Mouse (Mus musculus) forebrain, embryonic 10.5 days (tissue): Measurements from ENCODE around the gene Ralgapa1. TPM values are rescaled to one million over a fixed set of nuclear protein-coding genes. Genes with fewer than 3 reads are reported as not detected.
"Not testable (repeated sequence)": the region's sequence is repeated elsewhere in the genome, so short reads cannot be mapped to it uniquely, and the experiment has no call there.

Source experiments
- DNase-seq: peaks from one replicate; pipeline ENCODE4 v3.0.0-alpha.2; 2017; ENCODE audit warnings: low spot score; ENCODE audit errors: extremely low spot score
- H3K27ac ChIP-seq: fragments of 300-500 bp; sonication (generic); 2 replicates; pipeline ENCODE4 v1.5.1; 2016; ENCODE audit warnings: mild to moderate bottlenecking
- H3K27me3 ChIP-seq: fragments of 300-500 bp; sonication (generic); 2 replicates; pipeline ENCODE4 v1.6.1; 2016; ENCODE audit warnings: mild to moderate bottlenecking; ENCODE audit not compliant: poor library complexity, severe bottlenecking
- H3K36me3 ChIP-seq: fragments of 300-500 bp; sonication (generic); replicated peaks from 2 replicates; pipeline ENCODE4 v1.6.1; 2016; ENCODE audit warnings: mild to moderate bottlenecking, moderate library complexity
- H3K4me1 ChIP-seq: fragments of 300-500 bp; sonication (generic); 2 replicates; pipeline ENCODE4 v1.6.1; 2016
- H3K4me3 ChIP-seq: fragments of 300-500 bp; sonication (generic); 2 replicates; pipeline ENCODE4 v1.5.1; 2016; ENCODE audit warnings: mild to moderate bottlenecking, moderate library complexity
- H3K9me3 ChIP-seq: fragments of 300-500 bp; sonication (generic); 2 replicates; pipeline ENCODE4 v1.6.1; 2016; ENCODE audit warnings: mild to moderate bottlenecking, moderate library complexity
- WGBS: fragments of 180-500 bp; shearing (Covaris S2); methylation state at CpG from one replicate; pipeline ENCODE4 v1.1.7; 2016; 5-methylcytosine and 5-hydroxymethylcytosine counted together
- polyA plus RNA-seq: library from polyadenylated mRNA; unstranded; fragments of >200 nt; fragmentation: Nextera tagmentation; extraction: Ambion mirVana; gene quantifications from 2 replicates; pipeline ENCODE4 v1.2.1, GENCODE M21; 2016

Ralgapa1 gene
- polyA plus RNA-seq, 1 experiment from 2014 or later, result 11.4 TPM

DNA sequence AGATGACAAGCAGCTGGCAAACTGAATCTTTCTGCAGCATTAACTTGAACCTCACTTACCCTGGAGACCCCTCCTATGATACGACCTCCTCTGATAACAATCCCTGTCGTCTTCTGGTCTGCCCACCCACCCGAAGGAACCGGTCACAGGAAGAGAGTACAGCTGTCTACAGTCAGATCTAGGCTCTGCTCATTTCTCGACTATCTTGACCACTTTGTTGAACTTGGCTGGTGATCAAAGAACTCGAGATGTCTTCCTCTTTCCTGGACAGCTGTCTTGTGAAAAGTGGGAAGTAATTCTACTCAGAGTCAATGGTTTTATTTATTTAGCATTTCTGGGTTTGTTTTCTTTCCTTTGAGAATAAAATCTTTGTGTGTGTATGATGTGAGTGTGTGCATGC, 251.3 kb downstream of the Ralgapa1 start:
- Histone ChIP-seq H3K9me3 (no peaks in the 10 kb centered on the region), H3K27me3 (no peaks in the 10 kb centered on the region), H3K4me3 (no peak overlapping the region), H3K36me3 (no peaks in the 10 kb centered on the region), H3K4me1 (peaks cover 32% of the 10 kb centered on the region), H3K27ac (no peak overlapping the region)
- no peak for DNase-seq
- WGBS, result 84% methylated on average over 6 of the region's 6 CpGs

DNA sequence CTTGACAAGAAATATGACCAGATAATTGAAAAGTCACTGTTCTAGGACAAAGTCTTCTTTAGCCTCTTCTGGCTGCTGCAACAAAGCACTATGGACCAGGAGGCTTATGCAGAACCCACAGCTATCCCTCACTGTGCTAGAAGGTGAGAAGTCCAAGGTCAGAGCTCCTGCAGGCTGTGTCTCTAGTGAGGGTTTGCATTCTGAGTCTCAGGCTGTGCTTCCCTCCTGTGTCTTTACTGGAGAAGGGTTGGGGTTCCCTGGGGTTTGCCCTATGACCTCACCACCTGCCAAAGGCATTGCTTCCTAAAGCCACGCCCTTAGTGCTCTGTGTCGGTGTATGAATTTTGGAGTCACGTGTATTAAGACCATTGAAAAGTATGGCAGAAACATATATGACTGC, 252.5 kb downstream of the Ralgapa1 start:
- WGBS, result 79% methylated on average over 3 of the region's 3 CpGs

DNA sequence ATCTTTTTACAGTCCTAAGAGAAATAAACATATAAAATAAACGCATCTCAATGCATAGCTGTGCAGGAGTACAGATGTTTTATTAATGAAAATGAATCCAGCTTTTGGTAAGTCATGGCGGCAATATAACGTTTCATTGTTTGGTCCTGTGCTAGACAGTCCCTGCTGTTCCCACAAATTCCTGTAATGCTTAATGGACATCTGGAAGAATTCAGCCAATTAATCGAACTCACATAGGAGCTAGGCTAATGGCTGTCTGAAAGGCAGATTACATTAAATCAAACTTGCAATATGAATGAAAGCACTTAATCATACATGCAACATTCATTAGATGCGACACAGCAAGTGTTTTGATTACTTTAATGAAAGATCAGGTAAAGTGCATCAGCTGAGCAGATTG, 254.1 kb downstream of the Ralgapa1 start:
- Histone ChIP-seq H3K27ac (no peak overlapping the region), H3K4me3 (no peak overlapping the region), H3K27me3 (no peaks in the 10 kb centered on the region), H3K4me1 (peaks cover 11% of the 10 kb centered on the region), H3K36me3 (no peaks in the 10 kb centered on the region), H3K9me3 (no peaks in the 10 kb centered on the region)
- DNase-seq, result no peak
- 89% methylated on average over 5 of the region's 5 CpGs for WGBS

More for the DNA sequence above, 252.5 kb downstream of the Ralgapa1 start:
- Histone ChIP-seq H3K36me3 (no peaks in the 10 kb centered on the region), H3K27ac (no peak overlapping the region), H3K27me3 (no peaks in the 10 kb centered on the region), H3K4me1 (peaks cover 23% of the 10 kb centered on the region), H3K9me3 (no peaks in the 10 kb centered on the region), H3K4me3 (no peak overlapping the region)
- no peak for DNase-seq

DNA sequence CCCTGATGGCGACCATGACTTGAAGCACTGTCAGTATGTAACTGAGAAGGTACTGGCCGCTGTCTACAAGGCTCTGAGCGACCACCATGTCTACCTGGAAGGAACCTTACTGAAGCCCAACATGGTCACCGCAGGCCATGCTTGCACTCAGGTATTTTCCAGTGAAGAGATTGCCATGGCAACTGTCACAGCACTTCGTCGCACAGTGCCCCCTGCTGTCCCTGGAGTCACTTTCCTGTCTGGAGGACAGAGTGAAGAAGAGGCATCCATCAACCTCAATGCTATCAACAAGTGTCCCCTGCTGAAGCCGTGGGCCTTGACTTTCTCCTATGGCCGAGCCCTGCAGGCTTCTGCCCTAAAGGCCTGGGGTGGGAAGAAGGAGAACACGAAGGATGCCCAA, 255.1 kb downstream of the Ralgapa1 start:
- Histone ChIP-seq H3K27me3 (no peaks in the 10 kb centered on the region), H3K9me3 (no peaks in the 10 kb centered on the region), H3K4me3 (no peak overlapping the region), H3K27ac (no peak overlapping the region), H3K36me3 (no peaks in the 10 kb centered on the region), H3K4me1 (peaks cover 5% of the 10 kb centered on the region; the same call in 1 of the 2 replicates)
- no peak for DNase-seq
- 78% methylated on average over 9 of the region's 9 CpGs for WGBS

DNA sequence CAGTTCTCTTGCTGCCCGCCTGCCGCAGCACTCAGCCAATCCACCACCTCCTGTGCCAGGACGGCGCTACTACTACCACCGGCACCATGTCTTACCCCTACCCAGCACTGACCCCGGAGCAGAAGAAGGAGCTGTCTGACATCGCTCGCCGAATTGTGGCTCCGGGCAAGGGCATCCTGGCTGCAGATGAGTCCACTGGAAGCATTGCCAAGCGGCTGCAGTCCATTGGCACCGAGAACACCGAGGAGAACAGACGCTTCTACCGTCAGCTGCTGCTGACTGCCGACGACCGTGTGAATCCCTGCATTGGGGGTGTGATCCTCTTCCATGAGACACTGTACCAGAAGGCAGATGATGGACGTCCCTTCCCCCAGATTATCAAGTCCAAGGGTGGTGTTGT, 255.8 kb downstream of the Ralgapa1 start, which contains the start of gene Aldoart2:
Gene Aldoart2 (plus strand): TSS at position 34 of the 400 bp plus-strand sequence.
- H3K27me3 ChIP-seq, result no peaks in the 10 kb centered on the region

DNA sequence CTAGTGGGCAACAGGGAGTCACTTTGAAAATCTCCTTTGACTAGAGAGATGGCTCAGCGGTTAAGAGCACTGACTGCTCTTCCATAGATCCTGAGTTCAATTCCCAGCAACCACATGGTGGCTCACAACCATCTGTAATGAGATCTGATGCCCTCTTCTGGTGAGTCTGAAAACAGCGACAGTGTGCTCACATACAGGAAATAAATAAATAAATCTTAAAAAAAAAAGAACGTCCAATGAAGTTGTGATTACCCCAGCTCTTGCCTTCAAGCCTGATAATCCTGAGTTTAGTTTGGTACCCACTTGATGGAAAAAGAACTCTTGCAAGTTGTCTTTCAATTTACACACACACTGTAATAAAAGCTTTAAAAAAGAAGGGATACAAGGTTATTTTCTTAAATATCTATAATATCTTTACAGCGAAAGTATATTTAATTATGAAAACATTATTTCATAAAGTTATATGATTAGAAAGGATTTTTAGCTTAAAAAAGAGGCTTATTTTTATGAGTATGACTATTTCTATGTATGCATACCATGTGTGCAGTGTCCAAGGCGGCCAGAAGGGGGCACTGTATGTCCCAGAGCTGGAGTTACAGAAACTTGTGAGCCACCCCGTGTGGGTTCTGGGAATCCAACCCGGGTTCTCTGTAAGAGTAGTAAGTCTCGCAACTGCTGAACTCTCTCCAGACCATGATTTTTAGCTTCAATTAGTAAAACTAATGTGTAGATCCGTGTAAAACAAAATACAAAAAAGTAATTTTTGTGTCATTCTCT, 256.6 kb downstream of the Ralgapa1 start:
- WGBS, result 88% methylated on average over 9 of the region's 9 CpGs
- H3K27me3 ChIP-seq, result no peaks in the 10 kb centered on the region
- no peak for DNase-seq

More for the DNA sequence above, 255.8 kb downstream of the Ralgapa1 start, which contains the start of gene Aldoart2:
- H3K4me1 ChIP-seq, result peaks cover 7% of the 10 kb centered on the region
- H3K27ac ChIP-seq, result no peak within 1 kb of the TSS
- H3K9me3 ChIP-seq, result no peaks in the 10 kb centered on the region
- DNase-seq, result no peak
- H3K4me3 ChIP-seq, result no peak within 1 kb of the TSS
- 97% methylated on average over 19 of the region's 19 CpGs for WGBS
- H3K36me3 ChIP-seq, result no peaks in the 10 kb centered on the region

DNA sequence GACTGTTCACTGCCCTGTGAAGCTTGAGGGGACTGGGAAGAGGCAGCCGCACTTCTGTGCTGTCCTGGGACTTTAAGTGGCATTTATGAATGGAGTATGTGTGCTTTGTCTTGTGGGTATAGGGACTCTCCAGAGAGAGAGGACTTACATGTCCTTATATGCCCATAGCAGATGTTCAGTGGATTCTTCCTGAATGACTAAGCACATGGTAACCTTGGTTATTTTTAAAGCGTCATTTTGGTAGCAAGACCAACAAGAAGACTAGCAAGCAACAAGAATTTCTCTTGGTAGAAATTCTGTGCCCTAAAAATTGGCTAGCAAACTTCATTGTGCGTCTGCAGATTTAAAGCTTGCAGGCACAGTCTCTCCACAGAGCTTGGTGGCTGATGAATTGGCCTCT, 257.2 kb downstream of the Ralgapa1 start:
- H3K36me3 ChIP-seq, result no peaks in the 10 kb centered on the region
- WGBS, result 95% methylated on average over 3 of the region's 3 CpGs
- no peaks in the 10 kb centered on the region for H3K9me3 ChIP-seq

More for the DNA sequence above, 256.6 kb downstream of the Ralgapa1 start:
- H3K4me1 ChIP-seq, result peaks cover 14% of the 10 kb centered on the region
- H3K9me3 ChIP-seq, result no peaks in the 10 kb centered on the region
- H3K36me3 ChIP-seq, result no peaks in the 10 kb centered on the region
- H3K4me3 ChIP-seq, result no peak overlapping the region
- no peak overlapping the region for H3K27ac ChIP-seq

DNA sequence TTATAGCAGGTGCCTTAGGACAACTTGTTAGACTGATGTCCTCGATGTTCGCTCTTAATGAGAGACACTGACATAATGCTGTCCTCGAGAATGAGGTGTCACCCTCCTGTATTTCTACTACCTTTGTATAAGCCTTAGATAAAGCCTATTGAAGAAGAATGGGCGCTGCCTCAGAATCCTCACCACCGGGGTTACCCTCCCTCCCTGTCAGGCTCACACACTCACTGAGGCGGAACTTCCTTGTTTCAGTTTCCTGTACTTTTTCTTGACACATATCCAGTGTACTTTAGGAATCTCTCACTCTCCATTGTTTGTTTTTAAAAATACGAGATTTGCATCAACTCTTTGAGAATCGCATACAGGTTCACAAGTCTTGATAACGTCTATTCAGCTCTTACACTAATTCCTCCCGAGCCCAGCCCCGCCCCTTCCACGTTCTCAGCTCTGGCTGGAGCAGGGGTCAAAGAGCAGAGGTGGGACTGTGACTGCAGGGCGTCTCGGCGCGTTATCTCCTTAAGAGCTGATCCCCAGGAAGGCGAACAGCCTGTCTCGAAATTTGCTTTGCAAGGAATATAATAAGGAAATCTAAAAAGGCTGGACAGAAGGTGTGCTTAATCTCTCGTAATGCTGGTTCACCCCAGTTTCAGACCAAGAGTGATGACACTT, 260.8 kb downstream of the Ralgapa1 start:
- H3K9me3 ChIP-seq, result no peaks in the 10 kb centered on the region
- H3K27me3 ChIP-seq, result no peaks in the 10 kb centered on the region
- peak overlapping the region; percentile 25; the same call in 1 of the 2 replicates for H3K27ac ChIP-seq
- peaks cover 11% of the 10 kb centered on the region for H3K4me1 ChIP-seq
- H3K4me3 ChIP-seq, result peak overlapping the region; percentile 47
- DNase-seq, result no peak
- WGBS, result 10% methylated on average over 19 of the region's 19 CpGs
- no peaks in the 10 kb centered on the region for H3K36me3 ChIP-seq

More for the DNA sequence above, 257.2 kb downstream of the Ralgapa1 start:
- no peak overlapping the region for H3K27ac ChIP-seq
- H3K27me3 ChIP-seq, result no peaks in the 10 kb centered on the region
- no peak overlapping the region for H3K4me3 ChIP-seq
- DNase-seq, result no peak
- peaks cover 14% of the 10 kb centered on the region for H3K4me1 ChIP-seq

DNA sequence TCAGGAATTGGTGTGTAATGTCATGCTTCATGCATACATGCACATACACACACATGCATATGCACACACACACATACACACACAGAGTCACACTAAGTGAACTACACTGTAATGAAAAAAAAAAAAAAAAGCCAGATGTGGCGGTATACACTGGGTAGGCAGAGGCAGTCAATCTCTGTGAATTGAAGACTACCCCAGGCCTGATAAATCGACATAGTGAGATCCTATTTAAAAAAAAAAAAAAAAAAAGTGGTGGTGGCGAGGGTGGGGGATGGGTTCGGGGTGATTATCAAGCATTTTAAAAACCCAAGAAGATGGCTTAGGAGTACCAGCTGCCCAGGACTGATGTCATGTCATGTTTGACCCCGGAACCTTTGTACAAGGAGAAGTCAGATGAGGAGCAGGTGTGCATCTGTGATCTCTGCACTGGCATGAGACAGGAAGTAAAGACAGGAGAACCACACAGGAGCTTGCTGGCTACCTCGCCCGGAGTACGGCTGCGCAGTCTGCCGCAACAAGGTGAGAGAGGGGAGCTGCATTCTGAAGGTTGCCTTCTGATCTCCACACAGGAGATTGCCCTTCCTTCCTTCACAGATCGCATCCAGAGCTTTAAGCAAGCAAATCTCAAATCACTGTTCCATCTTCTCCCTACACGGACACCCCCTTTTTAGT, 261.6 kb downstream of the Ralgapa1 start:
- H3K4me3 ChIP-seq, result no peak overlapping the region
- peaks cover 11% of the 10 kb centered on the region for H3K4me1 ChIP-seq
- 88% methylated on average over 12 of the region's 12 CpGs for WGBS
- no peak overlapping the region for H3K27ac ChIP-seq
- no peak for DNase-seq
- H3K9me3 ChIP-seq, result no peaks in the 10 kb centered on the region
- no peaks in the 10 kb centered on the region for H3K27me3 ChIP-seq
- H3K36me3 ChIP-seq, result no peaks in the 10 kb centered on the region

DNA sequence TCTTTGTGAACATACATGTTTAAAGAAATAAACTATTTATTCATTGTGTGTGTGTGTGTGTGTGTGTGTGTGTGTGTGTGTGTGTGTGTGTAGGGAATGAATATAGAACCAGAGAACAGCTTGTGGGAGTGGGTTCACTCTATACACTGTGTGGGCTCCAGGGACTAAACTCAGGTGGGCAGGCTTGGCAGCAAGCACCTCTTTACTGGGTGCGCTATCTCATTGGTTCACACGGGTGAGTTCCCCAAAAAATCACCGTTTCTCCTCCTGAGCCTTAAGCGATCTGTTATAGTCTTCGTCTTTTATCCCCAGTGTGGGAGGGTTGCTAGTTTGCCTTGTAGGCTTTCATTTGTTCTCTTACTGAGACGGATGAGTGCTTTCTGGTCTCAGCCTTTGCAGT, 263.1 kb downstream of the Ralgapa1 start:
- H3K27ac ChIP-seq, result no peak overlapping the region
- no peaks in the 10 kb centered on the region for H3K27me3 ChIP-seq
- H3K9me3 ChIP-seq, result no peaks in the 10 kb centered on the region
- H3K4me1 ChIP-seq, result peaks cover 11% of the 10 kb centered on the region
- H3K36me3 ChIP-seq, result no peaks in the 10 kb centered on the region
- H3K4me3 ChIP-seq, result no peak overlapping the region
- 74% methylated on average over 6 of the region's 6 CpGs for WGBS
- DNase-seq, result no peak

DNA sequence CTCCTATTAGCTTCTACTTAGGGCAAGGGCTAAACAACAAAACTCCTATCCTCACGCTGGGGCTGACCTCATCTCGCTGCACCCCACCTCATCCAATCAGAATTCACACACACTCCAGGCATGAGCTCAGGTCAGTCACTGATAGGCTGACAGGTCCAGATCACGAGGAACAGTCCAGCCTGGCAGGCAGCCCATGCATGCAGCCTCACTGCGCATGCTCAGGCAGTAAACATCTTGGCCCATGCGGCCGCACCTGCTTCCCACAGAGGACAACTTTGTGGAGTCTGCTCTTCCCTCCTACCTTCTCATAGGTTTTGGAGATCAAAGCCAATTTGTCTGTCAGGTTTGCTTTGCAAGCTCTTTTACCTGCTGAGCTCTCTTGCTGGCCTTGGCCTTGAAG, 266.1 kb downstream of the Ralgapa1 start:
- not testable (repeated sequence) for H3K27ac ChIP-seq, DNase-seq, H3K36me3 ChIP-seq, H3K27me3 ChIP-seq, H3K9me3 ChIP-seq, H3K4me3 ChIP-seq, H3K4me1 ChIP-seq
- 87% methylated on average over 6 of the region's 6 CpGs for WGBS
